Mouse (Mus musculus): Measurements from ENCODE around the gene Atpif1. TPM values are rescaled to one million over a fixed set of nuclear protein-coding genes. Genes with fewer than 3 reads are reported as not detected.

Gene Atpif1
- polyA plus RNA-seq (2012; rRNA removed; ENCODE audit: low replicate concordance), result 45.7 and 46.9 TPM in 2 replicates

GRCm38 (mm10) chr4:132532981-132533916 lies at the start of gene Atpif1:
Atpif1 (minus strand) TSS chr4:132533659.

GRCm38 (mm10) chr4:132563965-132564364 lies 30.5 kb upstream of the Atpif1 start, which contains the start of gene Ptafr:
Ptafr (plus strand) TSS chr4:132564067.

GRCm38 (mm10) chr4:132535406-132536121 lies 2.1 kb upstream of the Atpif1 start, which contains the start of gene Dnajc8:
Dnajc8 (plus strand) TSS chr4:132535550.

GRCm38 (mm10) chr4:132510352-132510798 lies 23.1 kb downstream of the Atpif1 start, which contains the start of gene Sesn2:
Sesn2 (minus strand) TSS chr4:132510501.

Other genes with a start within 250 kb of the Atpif1 start
- gene Rab42, start 230.3 kb downstream of the Atpif1 start, polyA plus RNA-seq (2012; rRNA removed; ENCODE audit: low replicate concordance), result 3.2 and 5.4 TPM in 2 replicates
- 15.3 and 18.3 TPM in 2 replicates for gene Trnau1ap, start 204.1 kb downstream of the Atpif1 start, polyA plus RNA-seq (2012; rRNA removed; ENCODE audit: low replicate concordance)
- gene Rcc1, start 180.1 kb downstream of the Atpif1 start, polyA plus RNA-seq (2012; rRNA removed; ENCODE audit: low replicate concordance), result 5.9 and 6.3 TPM in 2 replicates
- 6.6 and 7.6 TPM in 2 replicates for gene Phactr4, start 111.2 kb downstream of the Atpif1 start, polyA plus RNA-seq (2012; rRNA removed; ENCODE audit: low replicate concordance)
- 3.0 and 3.6 TPM in 2 replicates for gene Med18, start 69.7 kb downstream of the Atpif1 start, polyA plus RNA-seq (2012; rRNA removed; ENCODE audit: low replicate concordance)
- 10.1 and 11.3 TPM in 2 replicates for gene Sesn2, start 23.2 kb downstream of the Atpif1 start, polyA plus RNA-seq (2012; rRNA removed; ENCODE audit: low replicate concordance)
- 15.3 and 29.4 TPM in 2 replicates for gene Dnajc8, start 1.9 kb upstream of the Atpif1 start, polyA plus RNA-seq (2012; rRNA removed; ENCODE audit: low replicate concordance)
- 23.8 and 35.8 TPM in 2 replicates for gene Ptafr, start 30.4 kb upstream of the Atpif1 start, polyA plus RNA-seq (2012; rRNA removed; ENCODE audit: low replicate concordance)
- gene Eya3, start 105.3 kb upstream of the Atpif1 start, polyA plus RNA-seq (2012; rRNA removed; ENCODE audit: low replicate concordance), result 19.6 and 44.2 TPM in 2 replicates
- 8.1 and 8.8 TPM in 2 replicates for gene Xkr8, start 198.9 kb upstream of the Atpif1 start, polyA plus RNA-seq (2012; rRNA removed; ENCODE audit: low replicate concordance)
- 4.0 and 5.0 TPM in 2 replicates for gene Smpdl3b, start 223.6 kb upstream of the Atpif1 start, polyA plus RNA-seq (2012; rRNA removed; ENCODE audit: low replicate concordance)
- gene Rpa2, start 234.7 kb upstream of the Atpif1 start, polyA plus RNA-seq (2012; rRNA removed; ENCODE audit: low replicate concordance), result 11.9 and 12.8 TPM in 2 replicates